Mouse (Mus musculus) right cerebral cortex, adult 18-20 months (tissue): ENCODE data around the gene Dnase1.
"Not testable (repeated sequence)": the region's sequence is repeated elsewhere in the genome, so short reads cannot be mapped to it uniquely, and the experiment has no call there.

Source experiments
- DNase-seq: peaks from one replicate; pipeline ENCODE4 v3.0.0; 2022; ENCODE audit warnings: mixed read lengths

Gene Dnase1

DNA sequence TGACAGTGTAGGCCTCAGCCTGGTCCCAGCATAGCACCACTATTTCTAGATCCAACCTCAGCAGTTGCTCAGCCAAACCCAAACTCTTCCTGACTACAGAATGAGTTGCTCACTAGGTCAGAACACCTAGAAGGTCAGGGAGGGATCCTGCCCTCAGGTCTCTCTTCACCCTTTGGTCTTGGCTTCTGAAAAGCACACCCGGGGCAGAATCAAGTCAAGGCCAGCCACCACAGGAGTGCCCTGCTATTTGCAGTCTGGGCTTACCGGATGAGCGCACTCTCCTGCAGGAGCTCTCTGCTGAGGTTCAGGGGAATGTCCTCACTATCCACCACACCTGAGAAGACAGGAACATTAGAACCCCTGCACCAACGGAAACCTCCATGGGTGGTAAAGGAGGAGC, 15.9 kb downstream of the Dnase1 start:
- no peak for DNase-seq

GRCm38 (mm10) chr16:4053811-4054210, 17.1 kb downstream of the Dnase1 start:
- DNase-seq, result no peak

- no peak for DNase-seq
Observed at GRCm38 (mm10) chr16:4064945-4065344, 28.2 kb downstream of the Dnase1 start.

GRCm38 (mm10) chr16:4068588-4068987, 31.8 kb downstream of the Dnase1 start:
- no peak for DNase-seq

DNA sequence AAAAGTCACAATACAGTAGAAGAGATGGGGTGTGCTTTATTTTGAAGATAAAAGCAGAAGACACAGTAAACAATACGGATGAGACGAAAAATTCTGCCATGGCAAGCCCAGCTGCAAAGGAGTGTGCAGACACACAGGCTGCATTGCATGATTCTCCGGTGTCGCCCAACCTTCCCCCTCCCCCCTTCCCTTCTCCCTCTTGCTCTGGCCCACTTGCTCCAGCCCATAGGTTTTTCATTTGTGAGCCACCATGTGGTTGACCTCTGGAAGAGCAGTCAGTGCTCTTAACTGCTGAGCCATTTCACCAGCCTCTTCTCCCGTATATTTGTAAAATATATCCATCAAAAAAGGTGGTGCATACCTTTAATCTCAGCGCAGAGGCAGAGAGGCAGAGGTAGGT, 37.6 kb downstream of the Dnase1 start:
- no peak for DNase-seq

DNA sequence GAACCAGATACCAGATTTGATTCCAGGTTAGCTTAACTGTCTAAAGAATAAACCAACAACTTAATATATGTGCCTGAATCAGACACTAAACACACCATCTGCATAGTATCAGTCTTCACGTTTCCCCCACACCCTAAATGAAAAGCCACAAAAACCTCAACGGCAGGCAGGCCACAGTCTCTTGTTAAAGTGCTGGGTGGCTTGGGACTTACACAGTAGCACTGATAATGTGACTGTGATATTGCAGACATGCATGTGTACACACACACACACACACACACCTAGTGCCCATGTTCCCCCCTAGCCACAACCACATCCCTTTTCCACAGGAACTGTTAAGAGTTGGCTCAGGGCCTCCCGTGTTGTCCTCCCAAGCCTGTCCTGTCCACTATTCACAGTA, 38.1 kb downstream of the Dnase1 start:
- DNase-seq, result no peak

- peak; percentile 93 for DNase-seq
Observed at GRCm38 (mm10) chr16:4077384-4078061, 40.8 kb downstream of the Dnase1 start, which contains the start of gene Trap1. Trap1 (minus strand) TSS chr16:4077827.

DNA sequence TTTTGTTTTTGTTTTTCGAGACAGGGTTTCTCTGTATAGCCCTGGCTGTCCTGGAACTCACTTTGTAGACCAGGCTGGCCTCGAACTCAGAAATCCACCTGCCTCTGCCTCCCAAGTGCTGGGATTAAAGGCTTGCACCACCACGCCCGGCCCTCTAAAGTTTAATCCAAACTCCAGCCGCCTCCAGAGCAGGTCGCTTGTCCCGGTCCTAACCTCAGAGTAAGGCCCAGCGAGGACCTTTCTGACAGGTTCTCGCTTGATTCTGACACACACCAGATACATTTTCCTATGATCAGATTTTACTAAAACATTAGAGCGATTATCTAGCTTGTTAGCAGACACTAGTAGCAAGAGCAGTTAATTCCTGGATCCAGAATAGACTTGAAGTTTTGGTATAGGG, 41.6 kb downstream of the Dnase1 start:
- DNase-seq, result not testable (repeated sequence)

- DNase-seq, result no peak
Observed at GRCm38 (mm10) chr16:4079656-4080055, 42.9 kb downstream of the Dnase1 start.

DNA sequence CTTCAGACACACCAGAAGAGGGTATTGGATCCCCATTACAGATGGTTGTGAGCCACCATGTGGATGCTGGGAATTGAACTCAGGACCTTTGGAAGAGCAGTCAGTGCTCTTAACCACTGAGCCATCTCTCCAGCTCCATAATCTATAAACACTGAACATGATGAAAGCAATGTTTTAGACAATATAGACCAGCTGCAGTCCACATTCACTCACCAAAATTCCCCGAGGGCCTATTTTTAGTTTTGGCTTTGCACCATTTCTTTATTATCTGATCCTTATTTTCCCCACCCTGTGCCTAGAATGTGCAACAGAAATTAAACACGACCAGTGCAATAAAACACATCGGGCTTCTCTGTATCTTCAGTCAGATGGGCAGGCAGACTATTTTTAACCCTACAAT, 43.7 kb downstream of the Dnase1 start:
- DNase-seq, result not testable (repeated sequence)

DNA sequence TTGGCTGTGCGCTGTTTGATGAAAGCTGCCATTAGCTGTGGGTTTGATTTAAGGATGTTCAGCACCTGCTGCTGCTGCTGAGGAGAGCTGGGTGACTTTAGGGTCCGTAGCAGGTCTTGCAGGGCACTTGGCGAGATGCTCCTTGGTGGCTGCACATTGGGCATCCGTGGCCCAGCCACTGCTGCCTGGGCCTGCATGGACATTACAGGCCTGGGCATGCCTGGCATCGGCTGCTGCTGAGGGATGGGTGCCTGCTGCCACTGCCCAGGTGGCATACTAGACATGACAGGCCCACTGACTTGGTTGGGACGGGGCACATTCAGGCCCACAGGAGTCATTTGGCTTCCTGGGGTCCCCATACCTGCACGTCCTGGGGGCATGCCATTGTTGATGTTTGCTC, 48.3 kb downstream of the Dnase1 start:
- no peak for DNase-seq

DNA sequence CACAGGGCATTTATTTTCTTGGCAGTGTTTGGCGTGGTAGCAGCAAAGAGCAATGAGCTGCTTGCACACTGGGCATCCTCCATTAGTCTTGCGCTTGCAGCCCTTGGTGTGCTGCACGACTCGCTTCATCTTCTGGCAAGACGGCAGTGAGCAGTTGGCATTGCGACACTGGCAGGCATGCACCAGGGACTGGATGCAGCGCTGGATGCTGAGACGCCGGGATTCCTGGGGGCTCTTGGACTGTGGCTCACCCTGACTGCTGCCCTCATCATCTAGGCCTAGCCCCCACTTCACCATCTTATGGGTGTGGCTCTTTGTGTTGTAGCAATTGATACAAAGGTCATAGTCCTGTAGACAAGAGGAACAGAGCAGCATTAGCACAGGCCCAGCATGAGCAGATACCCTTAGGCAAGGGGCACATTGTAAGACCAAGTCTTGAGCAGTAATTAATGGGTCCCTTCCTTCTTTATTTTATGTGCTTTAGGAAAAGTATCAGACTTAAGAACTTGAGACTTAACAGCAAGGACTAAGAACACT, 49.2 kb downstream of the Dnase1 start:
- DNase-seq, result no peak

DNA sequence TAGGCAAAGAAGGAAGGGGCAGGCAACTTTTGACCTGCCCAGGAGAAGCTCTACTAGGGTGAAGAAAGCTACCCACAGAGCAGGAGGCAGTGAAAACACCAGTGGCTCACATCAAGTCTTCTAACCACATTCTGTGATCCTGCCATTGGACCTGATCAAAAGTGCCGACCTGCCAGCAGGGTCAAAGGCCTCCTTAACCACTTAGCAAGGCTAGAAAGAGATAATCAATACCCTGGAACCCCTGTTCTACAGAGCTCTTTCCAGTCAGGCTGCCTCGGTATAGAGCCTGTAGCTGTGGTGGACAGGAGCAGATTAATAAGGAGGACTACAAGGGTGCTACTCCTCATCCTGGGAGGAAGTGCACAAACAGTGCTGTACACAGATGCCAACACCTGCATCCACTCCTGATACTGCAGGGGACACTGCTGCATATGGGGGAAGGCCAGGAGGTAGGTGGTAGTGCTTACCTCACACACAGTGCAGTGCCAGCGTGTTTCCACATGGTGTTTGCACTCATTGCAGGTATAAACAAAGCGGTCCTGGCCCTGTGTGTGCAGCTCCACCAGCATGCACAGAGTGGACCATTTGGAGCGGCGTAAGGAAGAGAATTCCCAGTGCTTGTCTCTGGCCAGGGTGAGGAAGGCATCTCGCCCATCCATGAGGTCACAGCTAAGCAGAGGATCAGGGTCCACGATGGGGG, 50.6 kb downstream of the Dnase1 start:
- no peak for DNase-seq
